Mouse (Mus musculus): ENCODE measurements at regions not wholly inside any gene's neighbourhood (a gene's known extent, or its start where the extent isn't known, plus 50 kb on each side); places are given as distances from the start of the nearest gene placed in this dataset.

GRCm38 (mm10) chr14:78372102-78372501 is 64.3 kb upstream of the Tnfsf11 start:
- no peak for ATAC-seq

GRCm38 (mm10) chr14:78368881-78369280 is 61.0 kb upstream of the Tnfsf11 start:
- no peak for ATAC-seq

- ATAC-seq, result no peak
These were observed 57.0 kb upstream of the Tnfsf11 start for GRCm38 (mm10) chr14:78364822-78365221.

- ATAC-seq, result no peak
These were observed 55.3 kb upstream of the Tnfsf11 start for GRCm38 (mm10) chr14:78363123-78363522.

All from inflammation-experienced regulatory T-cells, adult 6 months (primary cell).